Mouse (Mus musculus) bone marrow, adult 2 months (tissue): ENCODE measurements at regions not wholly inside any gene's neighbourhood (a gene's known extent, or its start where the extent isn't known, plus 50 kb on each side); places are given as distances from the start of the nearest gene placed in this dataset.

ENCODE experiments used
- CTCF ChIP-seq: fragments of 200-500 bp; IDR thresholded peaks from 2 replicates; pipeline ENCODE4 v1.5.1; 2011; ENCODE audit warnings: low read length, control low read depth; ENCODE audit not compliant: control insufficient read depth, insufficient read depth
- POLR2A ChIP-seq: fragments of 200-500 bp; IDR thresholded peaks from 2 replicates; pipeline ENCODE4 v1.6.1; 2011; ENCODE audit warnings: low read depth, mild to moderate bottlenecking, control low read depth, low read length, borderline replicate concordance; ENCODE audit not compliant: control insufficient read depth

GRCm38 (mm10) chr3:130921621-130922245, 188.5 kb upstream of the Lef1 start:
- TF ChIP-seq POLR2A: no peak
- TF ChIP-seq CTCF: no peak
